Mouse (Mus musculus): ENCODE measurements around the gene Hoxb9.

- TF ChIP-seq CTCF (conservative IDR thresholded peaks at IDR 0.05; ENCODE audit: low read length), result no peak
- TF ChIP-seq NANOG (IDR thresholded peaks at IDR 0.05; ENCODE audit: borderline replicate concordance, low read length), result no peak
- no peak for TF ChIP-seq POU5F1 (IDR thresholded peaks at IDR 0.05; ENCODE audit: borderline replicate concordance, low read length)
These were observed 3.1 kb upstream of the Hoxb9 start for GRCm38 (mm10) chr11:96268031-96268745.

Data from E14TG2a.4 (cell line).